Mouse (Mus musculus) cerebellum, adult 9-10 months (tissue): ENCODE results near the gene Aox1.

Source experiments
- DNase-seq: peaks from one replicate; pipeline ENCODE4 v3.0.0; 2022

Aox1 gene

GRCm38 (mm10) chr1:58065606-58066005 lies 35.9 kb downstream of the Aox1 start:
- DNase-seq = no peak

DNA sequence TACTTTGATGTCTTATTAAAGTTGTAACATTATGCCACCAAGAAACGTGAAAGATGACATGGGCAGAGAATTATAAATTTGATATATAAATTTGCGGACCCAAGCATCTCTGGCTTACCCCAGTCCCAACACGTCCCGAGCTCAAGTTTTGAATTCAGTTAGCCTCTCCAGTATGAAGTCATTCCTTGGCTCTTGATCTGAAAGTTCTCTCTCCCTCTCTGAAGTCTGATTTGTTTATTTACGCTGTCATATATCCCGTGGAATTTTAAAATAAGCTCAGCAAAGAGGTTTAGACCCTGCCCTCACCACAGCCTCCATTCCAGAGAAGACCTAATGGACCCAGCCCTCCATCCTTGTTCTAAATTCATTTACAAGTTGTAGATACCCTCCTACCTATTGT lies 39.5 kb downstream of the Aox1 start:
- no peak for DNase-seq

GRCm38 (mm10) chr1:58070091-58070490 lies 40.4 kb downstream of the Aox1 start:
- no peak for DNase-seq

- no peak for DNase-seq
Measured at GRCm38 (mm10) chr1:58071006-58071405, 41.3 kb downstream of the Aox1 start.

DNA sequence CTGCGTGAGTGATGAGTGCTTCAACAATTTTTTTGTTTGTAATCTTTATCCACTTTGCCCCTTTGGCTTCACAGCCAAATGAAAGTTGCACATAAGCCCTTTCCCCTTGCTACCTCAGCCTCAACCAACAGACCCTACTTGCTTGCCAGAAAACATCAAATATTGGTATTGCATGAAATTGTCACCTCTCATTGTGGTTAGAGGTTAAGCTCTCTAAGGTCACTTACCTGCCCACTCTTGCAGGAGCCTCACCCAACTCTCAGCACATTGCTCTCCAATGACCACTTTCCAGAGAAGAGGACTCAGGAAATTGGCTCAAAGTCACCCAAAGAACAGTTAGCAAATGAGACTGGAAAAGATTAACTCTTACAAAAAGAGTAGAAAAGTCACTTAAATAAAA lies 41.8 kb downstream of the Aox1 start:
- no peak for DNase-seq

DNA sequence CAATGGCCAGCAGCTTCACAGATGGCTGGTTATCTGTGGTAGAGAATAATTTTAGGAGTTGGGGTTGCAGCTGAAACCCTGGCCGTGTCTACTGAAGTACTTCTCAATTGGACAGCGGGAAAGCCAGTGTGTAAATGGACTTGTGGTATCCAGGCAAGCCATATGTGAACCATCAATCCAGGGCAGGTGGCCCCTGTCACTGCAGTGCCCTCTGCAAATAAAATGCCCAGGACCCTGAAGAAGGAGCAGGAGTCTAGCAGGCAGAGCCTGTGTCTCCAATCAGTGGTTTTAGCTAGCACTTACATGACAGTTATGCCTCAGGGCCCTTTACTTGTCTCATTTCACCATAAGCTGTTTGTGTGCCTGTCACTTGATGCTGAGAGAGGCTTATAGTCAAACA lies 42.7 kb downstream of the Aox1 start:
- DNase-seq = no peak

- DNase-seq = no peak
Measured at GRCm38 (mm10) chr1:58072991-58073730, 43.4 kb downstream of the Aox1 start.

- DNase-seq = no peak
Measured at GRCm38 (mm10) chr1:58074266-58074665, 44.5 kb downstream of the Aox1 start.

GRCm38 (mm10) chr1:58077882-58078281 lies 48.2 kb downstream of the Aox1 start:
- DNase-seq = no peak

- no peak for DNase-seq
Measured at GRCm38 (mm10) chr1:58078390-58078789, 48.7 kb downstream of the Aox1 start.

DNA sequence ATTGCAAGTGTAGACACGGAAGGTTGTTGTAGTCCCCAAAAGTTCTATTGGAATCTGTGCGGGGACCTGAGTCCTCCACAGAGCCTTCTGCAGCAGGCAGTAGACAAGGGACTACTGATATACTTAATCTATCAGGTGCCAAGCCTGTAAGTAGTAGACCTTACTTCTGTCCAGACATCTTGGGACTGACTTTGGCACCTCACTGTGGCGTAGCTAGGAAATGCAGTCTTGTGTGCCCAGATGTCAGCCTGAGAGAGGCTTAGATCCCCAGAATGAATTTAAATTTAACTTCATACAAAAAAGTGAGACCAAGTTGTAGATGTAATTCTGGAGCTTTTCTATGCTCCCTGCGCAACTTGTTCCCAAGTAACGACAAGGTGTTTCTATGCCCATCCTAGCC lies 50.0 kb downstream of the Aox1 start:
- peak; percentile 13 for DNase-seq

- DNase-seq = no peak
Measured at GRCm38 (mm10) chr1:58080446-58080845, 50.7 kb downstream of the Aox1 start.

DNA sequence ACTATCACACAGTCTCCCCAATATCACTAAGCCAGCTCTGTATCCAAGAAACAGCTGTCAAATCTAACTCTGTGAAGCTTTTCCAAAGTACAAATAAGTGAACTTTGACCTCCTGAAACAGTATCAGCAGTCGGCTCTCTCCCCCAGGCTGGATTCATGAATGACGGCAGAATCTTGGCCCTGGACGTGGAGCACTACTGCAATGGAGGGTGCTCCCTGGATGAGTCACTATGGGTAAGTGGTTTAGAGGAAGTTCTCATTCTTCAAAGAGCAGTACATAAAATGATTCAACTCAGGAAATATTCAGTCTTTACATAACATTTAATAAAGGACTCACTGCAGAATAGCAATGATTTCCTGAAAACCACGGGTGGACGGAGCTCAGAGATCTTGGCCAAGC lies 51.6 kb downstream of the Aox1 start:
- DNase-seq = no peak

GRCm38 (mm10) chr1:58089316-58089715 lies 59.6 kb downstream of the Aox1 start:
- no peak for DNase-seq

DNA sequence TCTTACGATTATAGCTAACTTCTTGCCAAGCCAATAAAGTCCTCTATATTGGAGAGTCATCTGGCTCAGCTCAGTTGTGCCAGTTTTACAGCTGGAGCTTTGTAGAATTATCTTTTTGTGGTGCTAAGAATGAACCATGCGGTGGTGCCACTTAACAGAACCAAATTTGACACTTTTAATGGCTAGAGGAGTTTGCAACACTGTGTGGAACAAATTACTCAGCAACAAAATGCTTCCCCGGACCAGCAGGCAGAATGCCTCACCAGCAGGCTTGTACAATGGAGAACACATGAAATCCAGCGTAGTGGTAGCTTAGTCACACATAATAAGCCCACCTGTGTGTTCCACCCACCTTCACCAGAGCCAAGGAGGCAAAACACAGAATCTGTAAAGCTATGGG lies 60.5 kb downstream of the Aox1 start:
- DNase-seq = no peak

DNA sequence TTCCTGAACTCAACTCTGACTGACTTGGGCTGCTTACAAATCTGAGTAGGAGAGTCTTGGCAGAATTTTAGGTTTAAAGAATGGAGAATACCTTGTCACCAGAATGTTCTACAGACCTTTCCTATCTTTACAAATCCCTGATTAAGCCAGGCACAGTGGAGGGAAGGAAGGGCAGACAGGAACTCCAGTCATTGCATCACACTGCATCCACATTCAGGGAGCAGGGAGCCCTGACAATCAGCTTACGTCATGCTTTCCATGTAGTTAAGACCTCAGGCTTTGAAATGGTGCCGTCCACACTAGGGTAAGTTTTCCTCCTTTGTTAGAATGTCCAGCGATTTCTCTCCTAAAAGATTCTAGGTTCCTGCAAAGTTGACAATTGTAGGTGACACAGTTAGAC lies 61.5 kb downstream of the Aox1 start:
- no peak for DNase-seq

- DNase-seq = no peak
Measured at GRCm38 (mm10) chr1:58091992-58092560, 62.3 kb downstream of the Aox1 start.

DNA sequence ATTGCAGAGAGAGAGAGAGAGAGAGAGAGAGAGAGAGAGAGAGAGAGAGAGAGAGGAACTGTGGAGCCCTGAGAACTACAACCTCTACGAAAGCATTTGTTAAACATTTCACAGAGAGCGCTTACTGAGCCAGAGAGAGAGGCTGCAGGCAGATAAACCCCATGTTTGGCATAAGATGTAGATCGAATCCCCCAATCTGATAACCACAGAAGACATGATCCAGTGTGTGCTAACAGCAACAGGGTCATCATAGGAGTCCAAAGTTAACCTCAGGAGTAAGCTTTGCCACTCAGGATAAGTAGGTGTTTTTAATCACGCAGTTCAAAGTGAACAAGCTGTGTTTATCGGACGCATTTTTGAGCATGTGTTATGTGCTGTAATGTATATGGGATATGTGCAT lies 67.6 kb downstream of the Aox1 start:
- DNase-seq = no peak

DNA sequence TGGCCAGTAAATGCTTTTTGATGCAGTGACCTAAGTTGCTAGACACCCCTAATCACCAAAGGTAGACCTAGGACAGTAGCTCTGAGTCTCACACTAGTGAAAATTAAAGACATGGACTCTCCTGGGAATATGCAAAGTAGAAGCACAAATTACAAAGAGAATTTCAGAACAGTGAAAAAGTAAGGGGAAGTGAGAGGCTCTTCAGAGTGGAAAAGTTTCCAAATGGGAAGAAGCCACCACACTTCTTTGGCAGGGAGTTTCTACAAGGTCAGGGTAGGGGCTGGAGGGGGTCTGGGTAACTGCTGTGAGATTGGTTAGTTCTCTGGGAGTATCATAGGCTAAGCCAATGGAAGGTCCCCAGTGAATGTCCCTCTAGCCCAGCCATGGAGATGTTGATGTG lies 69.4 kb downstream of the Aox1 start:
- no peak for DNase-seq

DNA sequence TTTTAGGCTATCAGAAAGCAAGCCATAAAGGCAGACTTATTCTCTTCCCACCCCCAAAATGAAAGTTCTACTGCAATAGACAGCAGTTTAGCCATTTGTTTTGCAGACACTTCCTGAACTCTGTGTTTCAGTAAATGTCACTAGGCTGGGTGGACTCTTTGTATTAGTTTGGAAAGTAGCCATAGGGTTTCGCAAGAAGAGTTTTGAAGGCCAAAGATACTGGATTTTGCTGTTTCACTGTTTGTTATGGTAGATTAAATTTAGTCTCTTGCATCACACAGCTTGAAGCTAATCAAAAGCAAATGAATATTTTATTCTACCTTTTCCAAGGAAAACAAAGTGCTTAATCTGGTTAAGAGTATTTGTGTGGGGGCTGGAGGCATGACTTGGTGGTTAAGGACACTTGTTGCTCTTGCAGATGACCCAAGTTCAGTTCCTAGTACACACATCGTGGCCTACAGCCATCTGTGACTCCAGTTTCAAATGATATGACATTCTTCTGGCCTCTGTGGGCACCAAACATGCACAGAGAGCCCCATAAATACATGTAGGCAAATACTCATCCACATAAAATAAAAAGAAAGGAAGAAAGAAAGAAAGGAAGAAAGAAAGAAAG lies 71.9 kb downstream of the Aox1 start:
- DNase-seq = no peak

- DNase-seq = no peak
Measured at GRCm38 (mm10) chr1:58102494-58102893, 72.8 kb downstream of the Aox1 start.

- no peak for DNase-seq
Measured at GRCm38 (mm10) chr1:58105685-58106084, 76.0 kb downstream of the Aox1 start.

GRCm38 (mm10) chr1:58107066-58107465 lies 77.3 kb downstream of the Aox1 start:
- no peak for DNase-seq

- DNase-seq = no peak
Measured at GRCm38 (mm10) chr1:58110241-58110640, 80.5 kb downstream of the Aox1 start.

DNA sequence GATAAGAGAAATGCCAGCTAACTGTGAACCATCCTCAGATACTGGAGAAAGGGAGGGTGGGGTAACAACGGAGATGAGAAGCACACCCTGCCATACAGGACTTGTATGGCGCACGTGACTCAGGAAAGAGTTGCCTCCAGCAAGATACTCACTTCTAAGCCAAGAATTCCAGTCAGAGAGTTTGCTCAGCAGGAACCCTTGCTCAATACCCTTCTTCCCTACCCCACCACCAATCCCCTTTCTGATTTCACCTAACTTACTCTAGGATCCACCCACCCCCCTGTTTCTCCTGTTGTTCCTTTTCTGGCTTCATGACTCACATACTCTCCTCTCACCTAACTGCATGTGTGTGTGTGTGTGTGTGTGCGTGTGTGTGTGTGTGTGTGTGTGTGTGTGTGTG lies 81.6 kb downstream of the Aox1 start:
- no peak for DNase-seq
